Mouse (Mus musculus) liver, adult 2 months (tissue): ENCODE results near the gene Rad1.

Source experiments
- CTCF ChIP-seq: fragments of 200-500 bp; IDR thresholded peaks from 2 replicates; pipeline ENCODE4 v1.5.1; 2011; ENCODE audit warnings: low read depth, low read length, control low read depth
- POLR2A ChIP-seq: fragments of 200-500 bp; IDR thresholded peaks from 2 replicates; pipeline ENCODE4 v1.6.1; 2011; ENCODE audit warnings: low read length, control low read depth; ENCODE audit not compliant: insufficient read depth; ENCODE audit errors: extremely low read depth

GRCm38 (mm10) chr15:10540271-10541088 is 54.7 kb downstream of the Rad1 start:
- TF ChIP-seq POLR2A, result no peak
- TF ChIP-seq CTCF, result no peak
